Mouse (Mus musculus): ENCODE data around the gene St6galnac1. TPM values are rescaled to one million over a fixed set of nuclear protein-coding genes. Genes with fewer than 3 reads are reported as not detected.

The St6galnac1 gene
- polyA plus RNA-seq, 1 experiment from 2014 or later, result not detected

DNA sequence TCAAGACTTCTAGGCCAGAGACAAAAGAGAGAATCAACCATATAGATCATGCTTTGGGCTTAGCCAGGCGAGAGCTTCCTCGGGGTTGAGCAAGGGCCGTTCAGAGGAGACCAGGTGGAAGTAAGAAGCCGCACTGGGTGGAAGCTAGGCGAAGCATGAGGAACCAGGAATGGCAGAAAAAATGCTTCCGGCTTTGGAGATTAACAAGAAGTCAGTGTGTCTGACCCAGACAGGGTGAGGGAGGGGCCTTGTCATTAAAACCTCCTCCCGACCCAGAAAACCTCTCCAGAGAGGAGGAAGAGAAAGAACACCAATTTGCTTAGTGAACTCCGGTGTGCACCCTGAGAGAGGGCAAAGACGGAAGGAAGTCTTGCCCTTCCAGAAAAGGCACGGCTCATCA is 8.9 kb upstream of the St6galnac1 start:
- 77% methylated on average over 10 of the region's 10 CpGs for WGBS (ENCODE audit: insufficient replicate concordance)
- Histone ChIP-seq H3K36me3 (ENCODE audit: control insufficient read depth, insufficient read depth) (no peaks in the 10 kb centered on the region), H3K4me3 (ENCODE audit: low read depth, low read length) (no peak overlapping the region), H3K4me2 (ENCODE audit: low read depth, low read length) (no peak overlapping the region), H3K27me3 (ENCODE audit: control insufficient read depth, insufficient read depth, low read depth, low read length) (no peaks in the 10 kb centered on the region), H3K9me3 (replicated peaks; ENCODE audit: control insufficient read depth, low read length) (no peaks in the 10 kb centered on the region), H3K4me1 (ENCODE audit: control insufficient read depth, low read depth, low read length) (no peaks in the 10 kb centered on the region; the same call in 1 of the 2 replicates), H3K27ac (ENCODE audit: low read length) (no peak overlapping the region), H3K9ac (ENCODE audit: low read depth, low read length) (no peak overlapping the region)
- ATAC-seq (ENCODE audit: low read depth), result no peak

DNA sequence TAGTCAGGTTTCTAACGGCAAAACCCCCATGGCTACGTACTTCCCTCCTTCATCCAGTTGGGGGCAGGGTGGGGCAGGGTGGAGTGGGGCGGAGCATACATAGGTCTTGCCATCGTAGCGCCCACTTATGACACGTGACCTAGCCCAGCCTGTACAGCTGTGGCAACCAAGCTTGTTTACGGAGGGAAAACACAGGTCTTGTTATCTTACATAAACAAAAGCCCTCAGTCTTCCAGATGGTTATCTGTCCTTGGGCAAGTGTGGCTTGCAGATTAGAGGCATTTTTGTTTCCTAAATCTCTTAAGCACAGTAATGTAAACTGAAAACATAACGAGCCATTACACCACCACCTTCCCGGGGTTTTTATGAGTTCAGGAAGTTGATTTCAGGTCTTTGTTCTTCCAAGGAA is 7.4 kb upstream of the St6galnac1 start:
- H3K9ac ChIP-seq (ENCODE audit: low read depth, low read length), result no peak overlapping the region
- peak overlapping the region; percentile 35 for H3K4me3 ChIP-seq (ENCODE audit: low read depth, low read length)
- H3K9me3 ChIP-seq (replicated peaks; ENCODE audit: control insufficient read depth, low read length), result no peaks in the 10 kb centered on the region
- peak; percentile 81 for ATAC-seq (ENCODE audit: low read depth)
- H3K27ac ChIP-seq (ENCODE audit: low read length), result no peak overlapping the region
- peak overlapping the region; percentile 42; the same call in 1 of the 2 replicates for H3K4me2 ChIP-seq (ENCODE audit: low read depth, low read length)
- no peaks in the 10 kb centered on the region for H3K36me3 ChIP-seq (ENCODE audit: control insufficient read depth, insufficient read depth)
- H3K4me1 ChIP-seq (ENCODE audit: control insufficient read depth, low read depth, low read length), result no peaks in the 10 kb centered on the region; the same call in 1 of the 2 replicates
- WGBS (ENCODE audit: insufficient replicate concordance), result 17% methylated on average over 9 of the region's 9 CpGs
- no peaks in the 10 kb centered on the region for H3K27me3 ChIP-seq (ENCODE audit: control insufficient read depth, insufficient read depth, low read depth, low read length)

DNA sequence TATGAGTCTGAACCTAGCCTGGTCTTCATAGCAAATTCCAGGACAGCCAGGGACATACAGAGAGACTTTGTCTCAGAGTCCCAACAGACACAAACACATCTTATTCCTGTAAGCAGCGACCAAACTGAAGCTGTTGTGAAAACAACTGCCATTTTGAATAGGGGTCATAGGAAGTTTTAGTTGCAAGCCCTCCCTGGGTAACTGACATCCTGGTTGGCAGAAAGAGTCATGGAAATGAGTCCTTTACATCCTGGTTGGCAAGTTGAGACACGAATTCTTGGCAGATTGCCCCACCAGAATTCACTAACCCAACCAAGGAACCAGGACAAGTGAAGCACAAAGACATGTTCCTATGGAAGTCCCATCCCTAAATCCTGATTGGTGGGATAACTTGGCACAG is 2.1 kb downstream of the St6galnac1 start:
- Histone ChIP-seq H3K27me3 (ENCODE audit: control insufficient read depth, insufficient read depth, low read depth, low read length) (no peaks in the 10 kb centered on the region), H3K4me1 (ENCODE audit: control insufficient read depth, low read depth, low read length) (no peaks in the 10 kb centered on the region), H3K9me3 (replicated peaks; ENCODE audit: control insufficient read depth, low read length) (no peaks in the 10 kb centered on the region), H3K36me3 (ENCODE audit: control insufficient read depth, insufficient read depth) (no peaks in the 10 kb centered on the region), H3K4me3 (ENCODE audit: low read depth, low read length) (no peak overlapping the region), H3K27ac (ENCODE audit: low read length) (no peak overlapping the region), H3K9ac (ENCODE audit: low read depth, low read length) (no peak overlapping the region), H3K4me2 (ENCODE audit: low read depth, low read length) (no peak overlapping the region)
- ATAC-seq (ENCODE audit: low read depth), result no peak
- 23% methylated on average over 2 of the region's 2 CpGs for WGBS (ENCODE audit: insufficient replicate concordance)

DNA sequence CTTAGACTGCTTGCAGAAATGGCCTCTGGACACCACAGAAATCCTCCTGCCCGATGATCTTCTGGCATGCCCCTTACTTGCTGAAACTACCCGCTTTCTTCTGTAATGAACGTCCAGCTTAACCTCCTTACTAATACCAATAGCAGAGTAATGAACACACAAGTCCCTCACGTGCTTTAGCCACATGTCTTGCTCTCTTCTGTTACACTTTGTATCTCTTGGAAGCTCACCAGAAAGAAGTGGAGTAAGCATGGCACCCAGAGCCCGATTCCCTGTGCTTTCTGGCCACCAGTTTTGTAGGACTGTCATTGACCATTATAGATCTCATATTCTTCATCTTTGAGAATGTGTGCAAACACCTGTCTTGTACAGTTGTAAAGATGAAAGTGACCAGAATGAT is 5.4 kb downstream of the St6galnac1 start:
- ATAC-seq (ENCODE audit: low read depth), result no peak
- H3K27me3 ChIP-seq (ENCODE audit: control insufficient read depth, insufficient read depth, low read depth, low read length), result no peaks in the 10 kb centered on the region

DNA sequence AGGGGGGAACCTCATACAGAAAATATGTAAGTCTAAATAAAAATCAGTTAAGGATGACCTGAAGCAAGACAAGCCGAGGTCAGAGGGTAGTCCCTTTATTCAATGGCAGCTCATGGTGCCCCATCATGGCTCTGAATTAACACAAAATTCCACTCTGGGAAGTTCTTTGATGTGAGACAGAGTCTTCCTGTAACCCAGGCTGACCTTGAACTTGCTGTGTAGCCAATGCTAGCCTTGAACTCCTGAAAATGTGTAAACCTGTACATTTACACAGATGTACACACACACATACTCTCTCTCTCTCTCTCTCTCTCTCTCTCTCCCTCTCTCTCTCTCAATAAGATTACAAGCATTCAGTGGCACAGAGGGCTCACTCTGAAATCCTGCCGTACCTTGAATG is 10.4 kb downstream of the St6galnac1 start:
- no peak overlapping the region for H3K4me2 ChIP-seq (ENCODE audit: low read depth, low read length)
- H3K4me1 ChIP-seq (ENCODE audit: control insufficient read depth, low read depth, low read length), result no peaks in the 10 kb centered on the region
- ATAC-seq (ENCODE audit: low read depth), result no peak
- no peak overlapping the region for H3K4me3 ChIP-seq (ENCODE audit: low read depth, low read length)
- H3K9me3 ChIP-seq (replicated peaks; ENCODE audit: control insufficient read depth, low read length), result no peaks in the 10 kb centered on the region
- H3K36me3 ChIP-seq (ENCODE audit: control insufficient read depth, insufficient read depth), result no peaks in the 10 kb centered on the region
- no peak overlapping the region for H3K27ac ChIP-seq (ENCODE audit: low read length)
- 57% methylated on average over 2 of the region's 2 CpGs for WGBS (ENCODE audit: insufficient replicate concordance)
- no peak overlapping the region for H3K9ac ChIP-seq (ENCODE audit: low read depth, low read length)
- H3K27me3 ChIP-seq (ENCODE audit: control insufficient read depth, insufficient read depth, low read depth, low read length), result no peaks in the 10 kb centered on the region

More for the DNA sequence above, 5.4 kb downstream of the St6galnac1 start:
- H3K27ac ChIP-seq (ENCODE audit: low read length), result no peak overlapping the region
- H3K9ac ChIP-seq (ENCODE audit: low read depth, low read length), result no peak overlapping the region
- H3K36me3 ChIP-seq (ENCODE audit: control insufficient read depth, insufficient read depth), result no peaks in the 10 kb centered on the region
- 54% methylated on average over 5 of the region's 5 CpGs for WGBS (ENCODE audit: insufficient replicate concordance)
- H3K4me1 ChIP-seq (ENCODE audit: control insufficient read depth, low read depth, low read length), result no peaks in the 10 kb centered on the region
- no peak overlapping the region for H3K4me2 ChIP-seq (ENCODE audit: low read depth, low read length)
- no peaks in the 10 kb centered on the region for H3K9me3 ChIP-seq (replicated peaks; ENCODE audit: control insufficient read depth, low read length)
- no peak overlapping the region for H3K4me3 ChIP-seq (ENCODE audit: low read depth, low read length)

DNA sequence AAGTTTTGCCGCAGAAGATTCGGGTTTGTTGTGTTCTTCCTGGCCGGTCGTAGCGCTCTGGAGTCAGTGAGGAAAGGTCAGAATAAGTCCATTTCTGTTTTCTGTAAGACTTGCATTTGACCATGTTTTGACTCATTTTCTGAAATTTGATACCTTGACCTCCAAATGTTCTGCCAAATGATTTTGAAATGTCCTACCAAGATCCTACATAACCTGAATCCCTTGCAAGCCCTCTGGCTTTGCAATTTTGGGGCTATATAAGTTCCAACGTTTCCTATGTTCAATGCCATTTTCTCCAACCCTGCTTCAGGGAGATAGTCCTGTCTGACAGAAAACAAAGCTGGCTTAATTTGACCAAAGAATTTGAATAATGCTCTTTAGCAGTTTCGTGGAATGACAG is 11.0 kb downstream of the St6galnac1 start:
- Histone ChIP-seq H3K27ac (ENCODE audit: low read length) (no peak overlapping the region), H3K4me3 (ENCODE audit: low read depth, low read length) (no peak overlapping the region), H3K4me1 (ENCODE audit: control insufficient read depth, low read depth, low read length) (no peaks in the 10 kb centered on the region), H3K36me3 (ENCODE audit: control insufficient read depth, insufficient read depth) (no peaks in the 10 kb centered on the region), H3K4me2 (ENCODE audit: low read depth, low read length) (no peak overlapping the region), H3K9ac (ENCODE audit: low read depth, low read length) (no peak overlapping the region), H3K9me3 (replicated peaks; ENCODE audit: control insufficient read depth, low read length) (no peaks in the 10 kb centered on the region), H3K27me3 (ENCODE audit: control insufficient read depth, insufficient read depth, low read depth, low read length) (no peaks in the 10 kb centered on the region)
- ATAC-seq (ENCODE audit: low read depth), result no peak
- WGBS (ENCODE audit: insufficient replicate concordance), result 79% methylated on average over 7 of the region's 7 CpGs

DNA sequence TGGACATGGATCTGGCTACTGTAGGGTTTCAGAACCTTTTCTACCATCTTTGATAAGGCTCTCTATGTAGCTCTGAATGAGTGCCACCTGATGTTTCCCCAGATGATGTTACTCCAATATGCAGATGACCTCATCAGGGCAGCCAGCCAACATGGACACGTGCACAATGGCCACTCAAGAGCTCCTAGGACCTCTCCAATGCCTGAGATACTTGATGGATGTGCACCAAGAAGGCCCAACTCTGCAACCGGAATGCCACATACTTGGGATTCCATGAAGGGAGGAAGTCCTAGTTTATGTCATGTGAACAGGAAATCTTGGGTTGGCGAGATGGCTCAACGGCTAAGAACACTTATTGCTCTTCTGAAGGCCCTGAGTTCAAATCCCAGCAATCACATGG is 20.1 kb downstream of the St6galnac1 start:
- no peak overlapping the region for H3K4me2 ChIP-seq (ENCODE audit: low read depth, low read length)
- WGBS (ENCODE audit: insufficient replicate concordance), result 62% methylated on average over 4 of the region's 4 CpGs
- H3K27ac ChIP-seq (ENCODE audit: low read length), result no peak overlapping the region
- H3K4me3 ChIP-seq (ENCODE audit: low read depth, low read length), result no peak overlapping the region
- H3K27me3 ChIP-seq (ENCODE audit: control insufficient read depth, insufficient read depth, low read depth, low read length), result no peaks in the 10 kb centered on the region
- no peaks in the 10 kb centered on the region for H3K9me3 ChIP-seq (replicated peaks; ENCODE audit: control insufficient read depth, low read length)
- H3K4me1 ChIP-seq (ENCODE audit: control insufficient read depth, low read depth, low read length), result no peaks in the 10 kb centered on the region
- ATAC-seq (ENCODE audit: low read depth), result no peak
- no peaks in the 10 kb centered on the region for H3K36me3 ChIP-seq (ENCODE audit: control insufficient read depth, insufficient read depth)
- no peak overlapping the region for H3K9ac ChIP-seq (ENCODE audit: low read depth, low read length)

DNA sequence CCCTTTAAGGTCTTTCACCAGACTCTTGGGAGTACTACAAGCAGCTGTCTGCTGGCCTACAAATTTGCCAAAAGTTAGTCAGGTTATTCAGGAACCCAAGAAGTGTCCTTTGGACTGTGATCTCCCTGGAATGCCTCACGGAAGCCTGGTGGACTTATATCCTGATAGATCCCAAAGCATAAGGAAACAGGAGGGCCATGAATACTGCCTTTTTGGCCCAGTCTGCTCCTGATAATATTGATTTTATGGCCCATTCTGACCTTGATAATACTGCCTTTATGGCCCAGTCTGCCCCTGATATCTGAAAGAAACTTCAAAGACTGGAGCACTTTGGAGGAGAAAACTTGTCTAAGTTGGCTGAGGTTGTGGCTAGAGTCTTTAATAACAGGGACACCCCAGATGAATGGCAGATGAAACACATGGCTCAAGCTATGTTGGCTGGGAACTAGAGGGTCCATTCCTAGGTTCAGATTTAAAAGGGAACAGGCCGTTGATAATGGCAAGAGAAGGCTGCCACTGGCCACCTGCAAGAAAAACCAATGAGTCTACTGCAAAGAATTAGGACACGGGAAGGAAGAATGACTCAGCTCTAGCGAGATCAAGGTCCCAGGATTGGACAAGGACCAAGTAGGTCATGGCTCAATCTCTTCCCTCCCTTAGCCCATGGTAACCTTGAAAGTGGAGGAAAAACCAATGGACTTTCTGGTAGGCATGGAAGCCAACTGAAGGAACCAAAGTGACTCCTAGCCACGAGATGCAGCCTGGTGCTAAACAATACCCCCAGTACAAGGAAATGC is 21.4 kb downstream of the St6galnac1 start:
- Histone ChIP-seq H3K27ac (ENCODE audit: low read length) (no peak overlapping the region), H3K4me2 (ENCODE audit: low read depth, low read length) (no peak overlapping the region), H3K9me3 (replicated peaks; ENCODE audit: control insufficient read depth, low read length) (no peaks in the 10 kb centered on the region), H3K4me1 (ENCODE audit: control insufficient read depth, low read depth, low read length) (no peaks in the 10 kb centered on the region), H3K36me3 (ENCODE audit: control insufficient read depth, insufficient read depth) (no peaks in the 10 kb centered on the region), H3K9ac (ENCODE audit: low read depth, low read length) (no peak overlapping the region), H3K4me3 (ENCODE audit: low read depth, low read length) (no peak overlapping the region), H3K27me3 (ENCODE audit: control insufficient read depth, insufficient read depth, low read depth, low read length) (no peaks in the 10 kb centered on the region)
- WGBS (ENCODE audit: insufficient replicate concordance), result 48% methylated on average over 5 of the region's 5 CpGs
- ATAC-seq (ENCODE audit: low read depth), result no peak

DNA sequence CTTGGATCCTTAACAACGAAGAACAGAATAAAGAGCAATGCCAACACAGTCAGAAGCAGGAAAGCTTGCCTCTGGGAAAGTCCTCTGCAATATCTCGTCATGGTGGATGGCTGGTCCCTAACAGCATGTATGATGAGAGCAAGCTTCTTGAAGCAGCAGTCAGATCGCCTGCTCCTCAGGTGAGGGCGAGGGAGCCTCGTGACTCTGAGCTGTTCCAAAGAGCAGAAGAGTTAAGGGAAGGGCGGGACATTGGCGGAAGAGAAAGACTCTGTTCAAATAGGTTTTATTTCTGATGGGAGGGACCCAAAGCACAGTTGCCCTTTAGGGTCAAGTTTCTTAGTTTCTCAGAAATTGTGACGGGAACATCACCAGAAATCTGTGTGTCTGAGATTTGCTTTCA is 25.6 kb downstream of the St6galnac1 start:
- no peak for ATAC-seq (ENCODE audit: low read depth)
- H3K4me3 ChIP-seq (ENCODE audit: low read depth, low read length), result no peak overlapping the region
- H3K9me3 ChIP-seq (replicated peaks; ENCODE audit: control insufficient read depth, low read length), result no peaks in the 10 kb centered on the region
- 50% methylated on average over 8 of the region's 8 CpGs for WGBS (ENCODE audit: insufficient replicate concordance)
- no peak overlapping the region for H3K4me2 ChIP-seq (ENCODE audit: low read depth, low read length)
- no peaks in the 10 kb centered on the region for H3K36me3 ChIP-seq (ENCODE audit: control insufficient read depth, insufficient read depth)
- no peak overlapping the region for H3K27ac ChIP-seq (ENCODE audit: low read length)
- H3K4me1 ChIP-seq (ENCODE audit: control insufficient read depth, low read depth, low read length), result no peaks in the 10 kb centered on the region
- H3K9ac ChIP-seq (ENCODE audit: low read depth, low read length), result no peak overlapping the region
- H3K27me3 ChIP-seq (ENCODE audit: control insufficient read depth, insufficient read depth, low read depth, low read length), result no peaks in the 10 kb centered on the region
